Mouse (Mus musculus): Measurements from ENCODE around the gene Nf2.

DNA sequence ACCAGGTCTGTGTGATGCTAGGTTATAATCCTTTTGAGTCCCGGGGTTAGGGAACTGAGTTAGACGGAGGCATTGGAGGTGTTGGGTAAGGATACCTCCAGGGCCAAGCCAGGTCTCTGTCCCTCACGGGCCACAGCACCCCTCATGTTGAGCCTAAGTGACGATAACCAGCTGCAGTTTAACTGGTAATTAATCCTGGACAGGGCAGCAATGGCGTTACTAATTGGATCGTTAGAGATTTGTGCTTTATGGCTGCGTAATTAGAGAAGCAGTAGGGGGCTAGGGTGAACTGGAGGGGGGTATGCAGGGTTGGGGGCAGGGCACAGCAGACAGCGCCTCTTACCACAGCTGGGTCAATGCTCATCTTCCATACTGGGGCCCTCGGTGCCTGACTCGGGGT is 96.5 kb downstream of the Nf2 start:
- no peak for TF ChIP-seq CTCF (IDR thresholded peaks at IDR 0.05; ENCODE audit: borderline replicate concordance, control insufficient read depth, extremely low read depth, insufficient read depth, low read length, poor library complexity)
- no peak for TF ChIP-seq POLR2A (IDR thresholded peaks at IDR 0.05; ENCODE audit: control insufficient read depth, extremely low read depth, insufficient read depth, low read length, poor library complexity)

Data from thymus, adult 2 months (tissue).